In the genomic region with DNA sequence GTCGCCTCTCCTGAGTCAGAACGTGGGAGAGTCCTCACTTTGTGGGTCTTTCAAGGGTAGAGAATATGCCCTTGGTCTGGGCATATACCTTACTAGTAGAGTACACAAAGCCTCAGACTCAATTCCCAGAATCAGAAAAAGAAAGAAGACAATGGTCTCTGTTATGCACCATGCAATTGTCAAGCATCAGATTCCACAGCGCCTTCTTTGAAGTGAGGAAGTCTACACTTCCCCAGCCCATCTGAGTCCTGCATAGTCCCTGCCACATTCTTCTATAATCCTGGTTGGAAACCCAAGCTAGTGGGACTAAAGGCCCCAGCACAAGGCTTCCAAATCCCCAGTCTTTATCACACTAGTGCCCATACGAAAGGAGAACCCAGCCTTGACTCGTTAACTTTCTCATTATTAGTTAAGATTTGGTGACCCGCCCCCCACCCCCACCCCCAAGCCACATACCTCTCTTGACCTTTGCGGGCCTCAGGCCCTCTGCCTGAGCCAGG, we compare ENCODE assay signal across 25 mouse cellular contexts.
"Had no signal": no experiment of that assay in that cellular context is flagged by ENCODE, and none has a peak within 500 bp of the region (broad histone marks: within the 10 kb centered on the region; RNA-seq: fewer than 3 reads in every experiment).

No protein-coding gene starts in this region.

- H3K27me3 ChIP-seq: heart, embryonic 12.5 days; hindbrain, embryonic 12.5 days; hindbrain, embryonic 15.5 days; kidney, embryonic 15.5 days; limb, embryonic 12.5 days; liver, embryonic 13.5 days had no signal

- H3K27ac ChIP-seq: heart, embryonic 10.5 days; hindbrain, embryonic 12.5 days; hindbrain, embryonic 15.5 days; hindbrain, postnatal 0 days; kidney, embryonic 15.5 days; kidney, postnatal 0 days; limb, embryonic 10.5 days; limb, embryonic 12.5 days; liver, embryonic 13.5 days had no signal

- H3K4me3 ChIP-seq: heart, embryonic 10.5 days; heart, embryonic 12.5 days; hindbrain, embryonic 12.5 days; hindbrain, embryonic 15.5 days; kidney, embryonic 15.5 days; limb, embryonic 10.5 days; limb, embryonic 12.5 days; liver, embryonic 13.5 days had no signal

- H3K9me3 ChIP-seq: heart, embryonic 10.5 days; heart, embryonic 12.5 days; hindbrain, embryonic 12.5 days; hindbrain, embryonic 15.5 days; kidney, embryonic 15.5 days; limb, embryonic 10.5 days; limb, embryonic 12.5 days; liver, embryonic 13.5 days had no signal

- H3K4me2 ChIP-seq: heart, embryonic 12.5 days; hindbrain, embryonic 12.5 days; hindbrain, embryonic 15.5 days; kidney, embryonic 15.5 days; limb, embryonic 12.5 days; liver, embryonic 11.5 days; liver, embryonic 13.5 days had no signal

- H3K9ac ChIP-seq: heart, embryonic 12.5 days; hindbrain, embryonic 12.5 days; hindbrain, embryonic 15.5 days; kidney, embryonic 15.5 days; limb, embryonic 12.5 days; liver, embryonic 13.5 days had no signal

- DNase-seq: gastrocnemius, postnatal 14 days; gastrocnemius, postnatal 36 days; heart, adult 18-20 months; heart, postnatal 10 days; heart, postnatal 36 days; kidney, adult 11 months; kidney, adult 2 months; kidney, adult 9 months; kidney, postnatal 14 days; kidney, postnatal 36 days; layer of hippocampus, adult 9-11 months; layer of hippocampus, postnatal 36 days; liver; liver, embryonic 13.5 days had no signal

- H3K36me3 ChIP-seq: heart, embryonic 10.5 days; heart, embryonic 12.5 days; hindbrain, embryonic 12.5 days; hindbrain, embryonic 15.5 days; kidney, embryonic 15.5 days; limb, embryonic 10.5 days; limb, embryonic 12.5 days; liver, embryonic 13.5 days had no signal

- ATAC-seq: intestine, embryonic 16.5 days had no signal
